Mouse (Mus musculus): ENCODE measurements around the gene Ssxb8. TPM values are rescaled to one million over a fixed set of nuclear protein-coding genes. Genes with fewer than 3 reads are reported as not detected.

The Ssxb8 gene
- not detected for polyA plus RNA-seq (2017; shearing (Covaris generic))

GRCm38 (mm10) chrX:8690744-8691143, at the start of gene Ssxb8:
Gene Ssxb8, minus strand, starts transcription at chrX:8690844.

Other genes starting within 250 kb of the Ssxb8 start
- gene Ssxb2, start 229.1 kb downstream of the Ssxb8 start, polyA plus RNA-seq (2017; shearing (Covaris generic)), result not detected
- gene Gm14459, start 165.9 kb downstream of the Ssxb8 start, polyA plus RNA-seq (2017; shearing (Covaris generic)), result not detected
- gene Ssxb6, start 142.6 kb downstream of the Ssxb8 start, polyA plus RNA-seq (2017; shearing (Covaris generic)), result not detected
- gene Ssxb3, start 99.0 kb downstream of the Ssxb8 start, polyA plus RNA-seq (2017; shearing (Covaris generic)), result not detected
- not detected for gene Ssx9, start 57.6 kb upstream of the Ssxb8 start, polyA plus RNA-seq (2017; shearing (Covaris generic))
- not detected for gene Ssxb5, start 112.8 kb upstream of the Ssxb8 start, polyA plus RNA-seq (2017; shearing (Covaris generic))
- not detected for gene Gm6592, start 153.2 kb upstream of the Ssxb8 start, polyA plus RNA-seq (2017; shearing (Covaris generic))
- not detected for gene Gm5751, start 183.4 kb upstream of the Ssxb8 start, polyA plus RNA-seq (2017; shearing (Covaris generic))
- gene B630019K06Rik, start 201.5 kb upstream of the Ssxb8 start, polyA plus RNA-seq (2017; shearing (Covaris generic)), result under 1 TPM in 1 of 2 experiments, not detected in 1; 0.79 TPM